Mouse (Mus musculus) neural tube, embryonic 12.5 days (tissue): ENCODE results near the gene Man1a. TPM values are rescaled to one million over a fixed set of nuclear protein-coding genes. Genes with fewer than 3 reads are reported as not detected.

Experiments
- ATAC-seq: fragments of 200-750 bp; cut with Nextera tagmentation; 2 replicates; pipeline ENCODE4 v1.8.0; 2017; ENCODE audit warnings: low read depth, mild to moderate bottlenecking, moderate TSS enrichment, moderate library complexity; ENCODE audit not compliant: low FRiP score
- H3K27ac ChIP-seq: fragments of 300-500 bp; sonication (generic); 2 replicates; pipeline ENCODE4 v1.5.1; 2016
- H3K27me3 ChIP-seq: fragments of 300-500 bp; sonication (generic); replicated peaks from 2 replicates; pipeline ENCODE4 v1.6.1; 2016; ENCODE audit warnings: mild to moderate bottlenecking
- H3K36me3 ChIP-seq: fragments of 300-500 bp; sonication (generic); 2 replicates; pipeline ENCODE4 v1.6.1; 2016; ENCODE audit warnings: mild to moderate bottlenecking
- H3K4me1 ChIP-seq: fragments of 300-500 bp; sonication (generic); 2 replicates; pipeline ENCODE4 v1.6.1; 2016
- H3K4me2 ChIP-seq: fragments of 300-500 bp; sonication (generic); replicated peaks from 2 replicates; pipeline ENCODE4 v1.6.1; 2016; ENCODE audit warnings: mild to moderate bottlenecking
- H3K4me3 ChIP-seq: fragments of 300-500 bp; sonication (generic); 2 replicates; pipeline ENCODE4 v1.5.1; 2016
- H3K9ac ChIP-seq: fragments of 300-500 bp; sonication (generic); 2 replicates; pipeline ENCODE4 v1.6.1; 2016; ENCODE audit warnings: mild to moderate bottlenecking
- H3K9me3 ChIP-seq: fragments of 300-500 bp; sonication (generic); 2 replicates; pipeline ENCODE4 v1.6.1; 2016; ENCODE audit warnings: mild to moderate bottlenecking
- WGBS: fragments of 180-500 bp; shearing (Covaris S2); methylation state at CpG from one replicate; pipeline ENCODE4 v1.1.7; 2016; 5-methylcytosine and 5-hydroxymethylcytosine counted together
- polyA plus RNA-seq: library from polyadenylated mRNA; unstranded; fragments of >200 nt; fragmentation: Nextera tagmentation; extraction: Ambion mirVana; gene quantifications from 2 replicates; pipeline ENCODE4 v1.2.1, GENCODE M21; 2016

Man1a gene
- polyA plus RNA-seq, 1 experiment from 2014 or later, result 4.5 TPM

GRCm38 (mm10) chr10:53874191-53874590 is 202.2 kb downstream of the Man1a start:
- WGBS, result 81% methylated on average over 3 of the region's 3 CpGs
- Histone ChIP-seq H3K9me3 (no peaks in the 10 kb centered on the region), H3K36me3 (no peaks in the 10 kb centered on the region), H3K4me3 (no peak overlapping the region), H3K27me3 (no peaks in the 10 kb centered on the region), H3K27ac (no peak overlapping the region), H3K4me2 (no peak overlapping the region), H3K9ac (no peak overlapping the region), H3K4me1 (no peaks in the 10 kb centered on the region)
- no peak for ATAC-seq

- Histone ChIP-seq H3K4me1 (no peaks in the 10 kb centered on the region), H3K27me3 (no peaks in the 10 kb centered on the region), H3K9ac (no peak overlapping the region), H3K36me3 (no peaks in the 10 kb centered on the region), H3K4me2 (no peak overlapping the region), H3K4me3 (no peak overlapping the region), H3K27ac (no peak overlapping the region), H3K9me3 (no peaks in the 10 kb centered on the region)
- WGBS, result 58% methylated on average over 7 of the region's 7 CpGs
- peak; percentile 71; the same call in 1 of the 2 replicates for ATAC-seq
These were observed 212.7 kb downstream of the Man1a start for GRCm38 (mm10) chr10:53863486-53864357.

GRCm38 (mm10) chr10:53859879-53860278 is 216.5 kb downstream of the Man1a start:
- no peak overlapping the region for H3K4me2 ChIP-seq
- H3K4me1 ChIP-seq, result no peaks in the 10 kb centered on the region
- WGBS, result 71% methylated on average over 1 of the region's 1 CpGs
- H3K36me3 ChIP-seq, result no peaks in the 10 kb centered on the region
- H3K27ac ChIP-seq, result no peak overlapping the region
- H3K4me3 ChIP-seq, result no peak overlapping the region
- H3K27me3 ChIP-seq, result no peaks in the 10 kb centered on the region
- H3K9me3 ChIP-seq, result no peaks in the 10 kb centered on the region
- H3K9ac ChIP-seq, result no peak overlapping the region
- no peak for ATAC-seq

GRCm38 (mm10) chr10:53859224-53859623 is 217.2 kb downstream of the Man1a start:
- 71% methylated on average over 3 of the region's 3 CpGs for WGBS
- no peak overlapping the region for H3K4me3 ChIP-seq
- no peaks in the 10 kb centered on the region for H3K36me3 ChIP-seq
- no peak overlapping the region for H3K4me2 ChIP-seq
- no peaks in the 10 kb centered on the region for H3K4me1 ChIP-seq
- no peak overlapping the region for H3K27ac ChIP-seq
- H3K27me3 ChIP-seq, result no peaks in the 10 kb centered on the region
- no peaks in the 10 kb centered on the region for H3K9me3 ChIP-seq
- H3K9ac ChIP-seq, result no peak overlapping the region
- ATAC-seq, result no peak
